Mouse (Mus musculus): ENCODE measurements around the gene Rnf13.

DNA sequence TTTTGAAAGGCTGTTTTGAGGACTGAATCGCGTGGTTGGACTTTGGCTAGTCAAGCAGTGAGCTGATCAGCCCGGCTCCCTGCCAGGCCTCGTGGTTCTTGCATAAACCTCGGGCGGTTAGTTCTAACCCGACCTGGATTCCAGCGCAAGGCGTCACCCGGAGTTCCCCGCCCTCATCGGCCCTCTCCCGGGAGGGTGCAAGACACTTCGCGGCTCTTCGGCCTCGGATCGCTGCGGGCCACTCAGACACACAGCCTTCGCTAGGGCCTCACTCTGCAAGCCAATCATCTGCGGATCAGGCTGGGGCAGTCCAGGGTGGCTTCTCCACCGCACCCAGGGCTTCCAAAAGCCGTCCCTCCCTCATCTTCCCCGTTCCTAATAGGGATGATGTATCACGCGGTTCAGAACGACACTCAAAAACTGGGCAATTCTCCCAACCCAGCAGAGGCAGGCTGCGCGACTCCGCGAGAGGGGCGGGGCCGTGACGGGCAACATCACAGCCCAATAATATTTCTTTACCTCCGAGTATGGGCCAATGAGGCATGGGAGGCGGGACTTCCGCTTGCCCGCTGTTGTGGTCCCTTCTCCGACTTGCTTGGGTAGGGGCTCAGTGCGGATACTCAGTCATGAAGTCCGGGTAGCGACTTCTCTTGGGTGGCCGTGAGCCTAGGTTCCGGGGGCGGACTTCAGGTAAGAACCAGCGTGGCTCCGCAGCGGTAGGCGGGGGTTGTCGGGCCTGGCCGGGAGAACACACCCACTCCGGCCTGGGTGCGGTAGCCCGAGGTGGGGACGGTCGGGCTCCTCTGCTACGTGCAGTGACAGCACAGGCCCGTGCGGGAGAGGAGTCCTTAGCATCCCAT is at the start of gene Rnf13:
- TF ChIP-seq POLR2A (IDR thresholded peaks at IDR 0.05; ENCODE audit: extremely low read depth, insufficient read depth, low read length) (peak; percentile 87), CTCF (IDR thresholded peaks at IDR 0.05; ENCODE audit: extremely low read depth, insufficient read depth, low read length) (no peak)

All from cortical plate, adult 2 months (tissue).